Mouse (Mus musculus): ENCODE results near the gene Pick1.

Gene Pick1

DNA sequence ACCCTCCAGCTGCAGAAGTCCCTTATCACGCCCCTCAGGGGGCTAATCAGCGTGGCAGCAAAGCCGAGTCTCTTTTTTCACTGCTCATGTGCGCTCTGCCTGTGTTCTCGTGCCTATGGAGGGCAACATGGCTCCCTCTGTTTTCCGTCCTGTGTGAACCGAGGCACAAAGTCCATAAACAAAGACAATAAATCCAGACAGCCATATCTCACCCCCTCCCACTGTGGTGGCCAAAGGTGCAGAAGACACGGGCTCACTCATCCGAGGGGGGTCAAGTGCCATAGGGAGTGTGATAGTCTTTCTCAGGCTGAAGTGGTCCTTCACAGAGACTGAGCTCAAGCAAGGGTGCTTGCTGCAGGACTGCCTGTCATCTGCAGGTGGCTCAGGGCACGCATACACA lies 44.0 kb downstream of the Pick1 start:
- no peak for DNase-seq

GRCm38 (mm10) chr15:79277728-79278127 lies 48.8 kb downstream of the Pick1 start:
- no peak for DNase-seq

GRCm38 (mm10) chr15:79280209-79280608 lies 51.2 kb downstream of the Pick1 start:
- DNase-seq, result no peak

DNA sequence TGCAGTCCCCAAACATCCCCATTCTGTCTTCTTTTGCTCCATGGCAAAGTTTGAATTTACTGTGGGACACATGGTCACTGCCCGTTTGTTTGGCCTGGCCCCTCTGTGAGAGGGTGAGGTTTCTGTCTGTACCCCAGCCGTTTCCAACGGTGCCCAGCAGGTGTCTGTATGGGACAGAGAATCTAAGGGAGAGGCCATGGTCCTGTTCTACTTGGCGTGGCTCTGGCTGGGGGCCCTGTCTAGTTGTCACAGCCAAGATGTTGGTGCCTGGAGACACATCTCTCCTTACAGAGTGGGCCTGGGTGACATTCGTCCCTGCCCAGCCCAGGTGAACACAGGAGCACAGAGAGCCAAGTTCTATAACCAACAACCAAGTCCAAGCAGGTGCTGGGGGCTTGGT lies 51.9 kb downstream of the Pick1 start:
- no peak for DNase-seq

DNA sequence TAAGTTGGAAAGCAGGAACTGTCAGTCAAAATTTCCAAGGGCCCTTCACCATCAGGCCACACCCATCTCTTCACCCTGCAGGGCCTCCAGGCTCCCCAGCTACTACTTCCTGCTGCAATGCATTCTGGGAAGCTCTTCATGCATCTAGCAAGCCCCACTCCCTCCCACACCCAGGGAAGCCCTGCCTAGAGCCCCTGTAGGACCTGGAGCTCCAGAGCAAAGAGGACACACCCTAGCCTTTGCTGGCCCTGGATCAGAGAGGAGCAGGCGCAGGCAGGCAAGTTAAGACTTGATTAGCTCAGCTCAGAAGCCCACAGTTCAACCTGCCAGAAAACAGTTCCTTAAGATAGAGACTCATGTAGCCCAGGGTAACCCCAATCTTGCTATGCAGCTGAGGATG lies 52.4 kb downstream of the Pick1 start:
- no peak for DNase-seq

DNA sequence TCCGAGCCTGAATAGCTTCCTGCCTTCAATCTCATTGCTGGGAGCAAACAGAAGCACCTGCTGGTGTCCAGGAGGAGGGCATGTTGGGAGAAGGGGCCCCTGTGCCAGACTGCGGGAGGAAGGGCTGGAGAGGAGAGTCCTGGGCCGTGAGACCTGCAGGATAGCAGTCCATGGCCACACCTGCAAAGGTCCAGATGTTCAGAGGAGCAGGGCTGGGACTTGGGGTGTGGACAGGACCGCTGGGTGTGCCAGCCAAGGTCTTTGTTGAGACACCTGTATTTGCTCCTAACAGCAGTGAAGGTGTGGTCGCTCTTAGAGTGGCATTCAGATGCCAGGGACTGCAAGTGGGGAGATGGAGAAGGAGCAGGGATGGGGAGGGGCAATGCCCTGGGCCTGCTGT lies 53.5 kb downstream of the Pick1 start:
- no peak for DNase-seq

DNA sequence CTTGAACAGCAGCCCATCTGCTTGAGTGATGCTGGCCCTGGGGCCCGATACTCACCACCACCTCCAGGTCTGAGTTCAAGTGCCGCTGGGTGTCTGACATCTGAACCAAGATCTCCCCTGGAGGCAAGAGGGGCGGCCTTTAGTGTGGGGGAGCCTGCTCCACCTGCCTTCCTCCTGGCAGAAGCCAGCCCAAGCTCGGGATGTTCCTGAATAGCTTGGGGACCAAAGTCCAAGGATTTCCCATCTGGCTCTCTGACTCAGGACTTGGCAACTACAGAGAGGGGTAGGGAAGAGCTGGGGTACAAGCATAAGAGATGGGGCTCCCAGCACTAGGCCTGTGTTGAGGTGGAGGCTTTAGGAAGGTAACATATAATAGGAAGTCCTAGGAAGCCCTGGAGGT lies 54.4 kb downstream of the Pick1 start:
- no peak for DNase-seq

GRCm38 (mm10) chr15:79285399-79285798 lies 56.4 kb downstream of the Pick1 start, which contains the start of gene Baiap2l2:
TSS of gene Baiap2l2 (minus strand) at chr15:79285537.
- DNase-seq, result no peak

GRCm38 (mm10) chr15:79286141-79286540 lies 57.2 kb downstream of the Pick1 start:
- no peak for DNase-seq

- DNase-seq, result no peak
Measured at GRCm38 (mm10) chr15:79287091-79287490, 58.1 kb downstream of the Pick1 start.

DNA sequence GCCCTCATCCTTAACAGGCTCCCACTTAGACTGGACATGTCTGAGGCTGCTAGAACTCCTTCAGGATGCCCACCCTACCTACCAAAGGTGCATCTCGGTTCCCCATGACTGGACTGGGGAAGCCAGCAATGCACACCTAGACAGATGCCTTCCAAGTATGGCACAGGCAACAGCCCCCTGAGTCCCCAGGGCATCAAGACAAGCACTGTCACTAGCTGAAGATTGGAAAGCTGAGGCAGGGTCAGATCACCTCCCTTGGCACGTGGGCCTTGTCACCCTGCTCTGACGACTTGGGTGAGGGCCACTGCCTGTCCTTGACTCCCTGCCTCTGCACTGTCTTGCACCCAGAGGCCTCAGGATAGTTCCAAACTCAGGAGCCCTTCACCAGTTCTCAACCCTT lies 59.4 kb downstream of the Pick1 start:
- DNase-seq, result no peak

GRCm38 (mm10) chr15:79289441-79289840 lies 60.5 kb downstream of the Pick1 start:
- DNase-seq, result no peak

GRCm38 (mm10) chr15:79290340-79290739 lies 61.4 kb downstream of the Pick1 start:
- DNase-seq, result no peak

GRCm38 (mm10) chr15:79292779-79293178 lies 63.8 kb downstream of the Pick1 start:
- DNase-seq, result no peak

GRCm38 (mm10) chr15:79298553-79298952 lies 69.6 kb downstream of the Pick1 start:
- no peak for DNase-seq

All from cerebellum, adult 8-10 months (tissue).